Mouse (Mus musculus) heart, adult 2 months (tissue): ENCODE measurements around the gene Wdr4.

Experiments used
- CTCF ChIP-seq: fragments of 200-600 bp; IDR thresholded peaks from 2 replicates; pipeline ENCODE4 v1.8.1; 2022; ENCODE audit warnings: antibody characterized with exemption, mild to moderate bottlenecking, moderate library complexity
- EP300 ChIP-seq: fragments of 200-500 bp; IDR thresholded peaks from 2 replicates; pipeline ENCODE4 v1.6.1; 2011; ENCODE audit warnings: low read depth, low read length, control low read depth; ENCODE audit not compliant: insufficient read depth
- POLR2A ChIP-seq: fragments of 200-500 bp; IDR thresholded peaks from 2 replicates; pipeline ENCODE4 v1.6.1; 2011; ENCODE audit warnings: mild to moderate bottlenecking, low read depth, low read length, control low read depth; ENCODE audit not compliant: insufficient read depth

GRCm38 (mm10) chr17:31502261-31502927 lies 17.4 kb downstream of the Wdr4 start:
- TF ChIP-seq CTCF (no peak), POLR2A (no peak), EP300 (no peak)
